Mouse (Mus musculus) neural tube, embryonic 11.5 days (tissue): ENCODE data around the gene Epb41l1. TPM values are rescaled to one million over a fixed set of nuclear protein-coding genes. Genes with fewer than 3 reads are reported as not detected.
"Not testable (repeated sequence)": the region's sequence is repeated elsewhere in the genome, so short reads cannot be mapped to it uniquely, and the experiment has no call there.

Source experiments
- ATAC-seq: fragments of 200-750 bp; cut with Nextera tagmentation; 2 replicates; pipeline ENCODE4 v1.8.0; 2017; ENCODE audit warnings: moderate number of reproducible peaks, mild to moderate bottlenecking, moderate TSS enrichment, moderate library complexity; ENCODE audit not compliant: insufficient read depth, low FRiP score, low TSS enrichment
- DNase-seq: peaks from one replicate; pipeline ENCODE4 v3.0.0-alpha.2; 2015; ENCODE audit warnings: low spot score
- H3K27ac ChIP-seq: fragments of 300-500 bp; sonication (generic); 2 replicates; pipeline ENCODE4 v1.5.1; 2014; ENCODE audit warnings: low read depth, mild to moderate bottlenecking, low read length
- H3K27me3 ChIP-seq: fragments of 300-500 bp; sonication (generic); 2 replicates; pipeline ENCODE4 v1.6.1; 2014; ENCODE audit warnings: mild to moderate bottlenecking, low read length, mixed read lengths; ENCODE audit not compliant: control insufficient read depth, insufficient read depth
- H3K36me3 ChIP-seq: fragments of 300-500 bp; sonication (generic); 2 replicates; pipeline ENCODE4 v1.6.1; 2014; ENCODE audit warnings: mild to moderate bottlenecking, low read length, moderate library complexity, mixed read lengths; ENCODE audit not compliant: control insufficient read depth, insufficient read depth
- H3K4me1 ChIP-seq: fragments of 300-500 bp; sonication (generic); 2 replicates; pipeline ENCODE4 v1.6.1; 2014; ENCODE audit warnings: low read length, mixed read lengths; ENCODE audit not compliant: control insufficient read depth, insufficient read depth
- H3K4me2 ChIP-seq: fragments of 300-500 bp; sonication (generic); 2 replicates; pipeline ENCODE4 v1.6.1; 2014; ENCODE audit warnings: low read depth, mild to moderate bottlenecking, moderate library complexity
- H3K4me3 ChIP-seq: fragments of 300-500 bp; sonication (generic); 2 replicates; pipeline ENCODE4 v1.5.1; 2014; ENCODE audit warnings: low read depth, low read length
- H3K9ac ChIP-seq: fragments of 300-500 bp; sonication (generic); 2 replicates; pipeline ENCODE4 v1.6.1; 2014; ENCODE audit warnings: mild to moderate bottlenecking, low read length
- H3K9me3 ChIP-seq: fragments of 300-500 bp; sonication (generic); 2 replicates; pipeline ENCODE4 v1.6.1; 2016; ENCODE audit warnings: low read length; ENCODE audit not compliant: control insufficient read depth
- WGBS: fragments of 180-500 bp; shearing (Covaris S2); extraction: QIAGEN DNeasy Blood & Tissue Kit; methylation state at CpG from one replicate; pipeline ENCODE4 v1.1.7; 2014; 5-methylcytosine and 5-hydroxymethylcytosine counted together
- polyA plus RNA-seq: library from polyadenylated mRNA; unstranded; fragments of >200 nt; fragmentation: Nextera tagmentation; extraction: Ambion mirVana; gene quantifications from 2 replicates; pipeline ENCODE4 v1.2.1, GENCODE M21; 2014

Epb41l1 gene
- polyA plus RNA-seq, 1 experiment from 2014 or later = 4.4 TPM

DNA sequence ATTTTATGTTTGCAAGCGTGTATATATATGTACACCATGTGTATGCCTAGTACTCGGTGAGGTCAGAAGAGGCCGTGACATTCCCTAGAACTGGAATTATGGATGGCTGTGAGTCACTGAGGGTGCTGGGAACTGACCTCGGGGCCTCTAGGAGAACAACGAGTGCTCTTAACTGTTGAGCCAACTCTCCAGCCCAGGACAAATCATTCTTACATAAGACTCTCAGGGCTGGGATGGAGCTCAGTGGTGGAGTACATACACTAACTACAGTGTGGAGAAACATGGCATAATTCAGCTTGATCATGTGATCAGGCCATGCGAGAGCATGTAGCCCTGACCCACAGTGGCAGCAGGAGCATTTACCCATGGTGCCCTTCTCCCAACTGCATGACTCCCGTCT, 22.7 kb upstream of the Epb41l1 start:
- Histone ChIP-seq H3K4me3 (no peak overlapping the region), H3K27me3 (no peaks in the 10 kb centered on the region), H3K4me2 (no peak overlapping the region), H3K36me3 (no peaks in the 10 kb centered on the region), H3K27ac (no peak overlapping the region), H3K9me3 (no peaks in the 10 kb centered on the region), H3K4me1 (peaks cover 7% of the 10 kb centered on the region), H3K9ac (no peak overlapping the region)
- 95% methylated on average over 7 of the region's 7 CpGs for WGBS
- DNase-seq (no peak), ATAC-seq (no peak)

DNA sequence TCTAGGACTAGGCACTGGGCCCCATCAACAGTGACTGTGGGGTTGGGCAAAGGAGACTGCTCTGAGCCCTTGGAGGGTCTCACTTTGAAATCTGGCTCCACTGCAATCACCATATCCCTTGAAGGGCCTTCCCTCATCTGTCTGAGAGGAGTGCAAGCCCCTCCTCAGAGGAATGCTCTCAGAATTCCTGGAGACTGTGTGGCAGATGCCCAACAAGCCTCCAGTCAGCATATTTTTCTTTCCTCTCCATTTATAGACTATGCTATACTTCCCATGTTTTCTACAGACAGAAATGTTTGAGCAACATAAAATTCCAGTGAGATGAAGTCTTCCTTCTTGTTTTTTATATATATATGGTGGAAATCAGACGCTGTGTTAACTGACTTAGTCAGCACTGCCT, 21.2 kb upstream of the Epb41l1 start:
- Histone ChIP-seq H3K9me3 (no peaks in the 10 kb centered on the region), H3K27ac (no peak overlapping the region), H3K27me3 (no peaks in the 10 kb centered on the region), H3K4me1 (peaks cover 7% of the 10 kb centered on the region), H3K9ac (no peak overlapping the region), H3K36me3 (no peaks in the 10 kb centered on the region), H3K4me2 (no peak overlapping the region), H3K4me3 (no peak overlapping the region)
- 85% methylated on average over 1 of the region's 1 CpGs for WGBS
- ATAC-seq = no peak
- no peak for DNase-seq

DNA sequence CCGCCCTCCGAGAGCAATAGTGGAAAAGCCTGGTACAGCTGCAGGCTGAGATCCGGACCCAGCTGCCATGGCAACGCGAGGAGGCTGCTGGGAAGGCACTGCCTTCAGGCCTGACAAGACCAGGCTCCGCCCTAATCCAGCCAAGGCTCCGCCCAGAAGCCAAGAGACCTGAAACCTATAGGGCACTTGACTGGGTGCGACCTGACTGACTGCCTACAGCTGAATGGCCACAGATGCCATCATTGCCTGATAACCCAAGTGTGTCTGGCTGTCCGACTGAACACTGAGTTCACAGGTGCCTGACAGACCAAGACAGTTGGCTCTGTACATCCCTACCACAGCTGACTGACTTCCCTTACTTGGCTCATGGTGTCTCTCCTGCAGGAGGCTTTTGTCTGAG, 19.4 kb upstream of the Epb41l1 start:
- ATAC-seq (peak; percentile 87), DNase-seq (peak; percentile 85)
- Histone ChIP-seq H3K9me3 (no peaks in the 10 kb centered on the region), H3K4me1 (peaks cover 7% of the 10 kb centered on the region), H3K4me2 (peak overlapping the region; percentile 22), H3K4me3 (no peak overlapping the region), H3K27me3 (no peaks in the 10 kb centered on the region), H3K9ac (peak overlapping the region; percentile 32), H3K36me3 (no peaks in the 10 kb centered on the region), H3K27ac (no peak overlapping the region)
- WGBS = 4% methylated on average over 9 of the region's 9 CpGs

DNA sequence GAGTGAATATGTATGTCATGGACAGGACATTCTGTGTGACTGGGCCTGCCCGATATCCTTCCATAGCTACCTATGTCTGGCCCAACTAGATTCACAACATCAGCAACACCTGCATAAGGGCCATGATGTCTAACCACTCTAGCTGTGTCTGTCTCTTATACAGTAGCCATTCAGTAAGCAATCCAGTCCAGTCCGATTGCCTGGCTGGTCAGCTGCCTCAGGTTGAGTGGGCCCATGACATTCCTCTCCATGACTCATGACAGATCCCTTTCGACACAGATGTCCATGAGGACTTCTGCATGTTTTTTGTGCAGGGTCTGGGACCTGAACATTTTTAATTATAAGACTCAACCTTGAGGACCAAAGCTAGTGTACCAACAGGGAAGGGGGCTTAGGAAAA, 18.7 kb upstream of the Epb41l1 start:
- no peak for DNase-seq
- no peaks in the 10 kb centered on the region for H3K36me3 ChIP-seq
- H3K27me3 ChIP-seq = no peaks in the 10 kb centered on the region
- H3K4me2 ChIP-seq = no peak overlapping the region
- ATAC-seq = no peak
- peaks cover 7% of the 10 kb centered on the region for H3K4me1 ChIP-seq
- H3K9ac ChIP-seq = no peak overlapping the region
- H3K4me3 ChIP-seq = no peak overlapping the region
- H3K9me3 ChIP-seq = no peaks in the 10 kb centered on the region
- WGBS = 96% methylated on average over 3 of the region's 3 CpGs
- no peak overlapping the region for H3K27ac ChIP-seq

DNA sequence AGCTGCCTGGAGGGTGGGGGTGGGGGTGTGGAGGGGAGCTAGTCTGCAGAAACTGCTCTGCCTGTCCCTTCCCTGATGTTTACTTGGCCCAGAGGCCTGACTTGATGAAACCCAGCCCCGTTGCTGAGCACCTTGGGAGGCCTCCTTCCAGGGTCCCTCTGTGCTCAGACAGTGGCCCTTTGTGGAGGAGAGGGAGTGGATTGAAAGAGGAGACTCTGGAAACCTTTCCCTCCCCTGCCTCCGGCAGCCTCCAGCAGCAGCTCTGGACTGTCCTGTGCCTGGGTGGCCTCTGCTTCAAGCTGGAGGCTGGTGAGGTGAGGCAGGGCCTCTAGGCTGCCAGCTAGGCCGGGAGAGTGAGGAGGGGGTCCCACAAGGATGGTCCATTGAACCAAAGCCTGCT, 13.7 kb upstream of the Epb41l1 start:
- Histone ChIP-seq H3K9ac (peak overlapping the region; percentile 22; the same call in 1 of the 2 replicates), H3K36me3 (no peaks in the 10 kb centered on the region), H3K4me1 (no peaks in the 10 kb centered on the region), H3K4me2 (no peak overlapping the region), H3K27ac (no peak overlapping the region), H3K27me3 (no peaks in the 10 kb centered on the region), H3K4me3 (no peak overlapping the region), H3K9me3 (no peaks in the 10 kb centered on the region)
- no peak for DNase-seq
- 8% methylated on average over 3 of the region's 3 CpGs for WGBS
- no peak for ATAC-seq

DNA sequence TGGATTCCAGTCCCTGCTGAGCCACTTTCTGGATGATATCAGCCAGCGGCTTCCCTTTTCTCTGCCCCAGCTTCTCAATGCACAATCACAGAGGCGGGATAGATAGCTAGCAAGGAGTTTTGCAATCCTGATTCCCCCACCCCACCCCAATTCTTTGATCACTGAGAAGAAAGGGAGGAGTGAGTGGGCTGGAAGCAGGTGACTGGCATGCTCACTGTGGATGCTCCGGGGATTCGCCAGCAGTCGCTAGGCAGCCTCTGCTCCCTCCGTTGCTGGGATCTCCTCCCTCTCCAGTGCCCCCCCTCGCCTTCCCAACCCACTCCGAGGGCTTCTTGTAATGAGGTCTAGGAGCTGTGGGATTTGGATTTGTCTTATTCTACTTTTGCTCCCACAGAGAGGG, 12.5 kb upstream of the Epb41l1 start:
- no peak overlapping the region for H3K27ac ChIP-seq
- H3K4me3 ChIP-seq = no peak overlapping the region
- ATAC-seq = no peak
- no peak for DNase-seq
- WGBS = 54% methylated on average over 7 of the region's 8 CpGs
- no peaks in the 10 kb centered on the region for H3K9me3 ChIP-seq
- H3K27me3 ChIP-seq = no peaks in the 10 kb centered on the region
- H3K4me2 ChIP-seq = no peak overlapping the region
- no peaks in the 10 kb centered on the region for H3K36me3 ChIP-seq
- no peak overlapping the region for H3K9ac ChIP-seq
- no peaks in the 10 kb centered on the region for H3K4me1 ChIP-seq

DNA sequence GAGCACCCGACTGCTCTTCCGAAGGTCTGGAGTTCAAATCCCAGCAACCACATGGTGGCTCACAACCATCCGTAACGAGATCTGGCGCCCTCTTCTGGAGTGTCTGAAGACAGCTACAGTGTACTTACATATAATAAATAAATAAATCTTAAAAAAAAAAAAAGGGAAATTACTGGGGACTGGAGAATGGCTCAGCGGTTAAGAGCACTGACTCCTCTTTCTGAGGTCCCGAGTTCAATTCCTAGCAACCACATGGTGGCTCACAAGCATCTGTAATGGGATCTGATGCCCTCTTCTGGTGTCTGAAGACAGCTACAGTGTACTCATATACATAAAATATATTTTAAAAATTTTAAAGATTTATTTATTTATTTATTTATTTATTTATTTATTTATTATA, 9.4 kb upstream of the Epb41l1 start:
- H3K9me3 ChIP-seq, H3K4me3 ChIP-seq, ATAC-seq, H3K36me3 ChIP-seq, H3K9ac ChIP-seq, H3K27ac ChIP-seq, H3K4me2 ChIP-seq, H3K4me1 ChIP-seq, H3K27me3 ChIP-seq, DNase-seq: not testable (repeated sequence)
- WGBS = 90% methylated on average over 4 of the region's 7 CpGs

DNA sequence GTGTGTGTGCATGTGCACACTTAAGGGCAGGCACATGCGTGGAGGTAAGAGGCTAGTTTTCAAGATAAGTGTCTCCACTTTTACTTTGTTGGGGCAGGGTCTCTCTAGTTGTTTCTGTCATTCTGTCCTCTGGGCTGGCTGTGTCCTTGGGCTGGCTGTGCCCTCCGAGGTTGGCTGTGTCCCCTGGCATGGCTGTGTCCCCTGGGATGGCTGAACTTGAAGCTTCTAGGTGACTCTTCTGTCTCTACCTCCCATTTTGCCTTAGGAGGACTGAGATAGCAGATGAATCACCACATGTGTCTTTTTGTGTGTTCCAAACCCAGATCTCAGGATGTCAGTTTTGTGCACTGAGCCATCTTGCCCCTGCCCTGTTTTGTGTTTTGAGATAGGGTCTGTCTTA, 5.7 kb upstream of the Epb41l1 start:
- Histone ChIP-seq H3K9ac (no peak overlapping the region), H3K4me2 (no peak overlapping the region), H3K36me3 (no peaks in the 10 kb centered on the region), H3K27ac (no peak overlapping the region), H3K4me3 (no peak overlapping the region), H3K4me1 (no peaks in the 10 kb centered on the region), H3K9me3 (no peaks in the 10 kb centered on the region), H3K27me3 (peaks cover 13% of the 10 kb centered on the region)
- ATAC-seq (no peak), DNase-seq (no peak)
- 70% methylated on average over 2 of the region's 2 CpGs for whole genome bisulfite sequencing

DNA sequence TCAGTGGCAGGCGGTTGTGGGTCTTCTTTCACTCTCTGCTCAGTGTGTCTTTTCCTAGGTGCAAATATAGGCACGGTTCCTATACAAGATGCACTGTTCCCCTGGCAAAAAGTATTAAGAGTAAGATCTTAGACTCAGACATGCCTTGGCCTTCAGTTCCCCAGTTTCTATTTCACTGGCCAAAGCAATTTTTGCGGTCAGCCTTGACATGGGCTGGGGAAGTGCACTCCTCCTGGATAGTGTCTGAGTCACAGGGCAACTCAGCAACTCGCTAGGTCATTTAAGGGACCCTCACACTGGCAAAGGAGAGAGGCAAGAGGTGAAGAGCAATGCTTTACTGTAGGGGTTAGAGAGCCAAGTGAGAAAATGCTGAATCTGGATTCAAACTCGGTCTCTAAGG, 5.0 kb upstream of the Epb41l1 start:
- ATAC-seq (no peak), DNase-seq (no peak)
- Histone ChIP-seq H3K27ac (no peak overlapping the region), H3K36me3 (no peaks in the 10 kb centered on the region), H3K9ac (no peak overlapping the region), H3K4me3 (no peak overlapping the region), H3K27me3 (peaks cover 20% of the 10 kb centered on the region), H3K9me3 (no peaks in the 10 kb centered on the region), H3K4me1 (no peaks in the 10 kb centered on the region), H3K4me2 (no peak overlapping the region)
- 76% methylated on average over 5 of the region's 5 CpGs for WGBS
